Mouse (Mus musculus) kidney, postnatal 4 days (tissue): Measurements from ENCODE around the gene Gm9046.
"Not testable (repeated sequence)": the region's sequence is repeated elsewhere in the genome, so short reads cannot be mapped to it uniquely, and the experiment has no call there.

ENCODE experiments used
- DNase-seq, 2 experiments: peaks; one replicate each; pipeline ENCODE4 v3.0.0; 2021; ENCODE audit warnings: mixed read lengths in 2 of 2

Gene Gm9046

GRCm38 (mm10) chr10:118343155-118343554 is at the start of gene Gm9046:
TSS of gene Gm9046 (minus strand) at chr10:118343255.
- not testable (repeated sequence) for DNase-seq

GRCm38 (mm10) chr10:118370443-118370842 is 27.4 kb upstream of the Gm9046 start:
- DNase-seq = peak; percentile 86 to 89

DNA sequence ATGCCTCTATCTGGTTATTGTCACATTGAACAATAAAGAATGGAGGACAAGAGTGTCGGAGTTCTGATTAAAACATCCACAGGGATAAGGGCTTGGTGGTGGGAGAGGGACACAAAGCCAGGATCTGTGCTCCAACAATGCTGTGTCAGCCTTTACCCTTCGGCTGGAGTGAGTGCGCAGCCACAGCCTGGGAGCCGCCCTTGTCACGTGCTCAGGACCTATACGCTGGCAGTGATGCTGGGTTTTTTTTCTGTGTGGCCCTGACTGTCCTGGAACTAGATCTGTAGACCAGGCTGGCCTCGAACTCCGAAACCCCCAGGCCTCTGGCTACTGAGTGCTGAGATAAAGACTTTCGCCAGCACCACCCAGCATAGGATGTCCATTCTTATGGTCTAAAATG is 26.5 kb upstream of the Gm9046 start:
- DNase-seq = no peak

GRCm38 (mm10) chr10:118354005-118354404 is 10.9 kb upstream of the Gm9046 start, which contains the start of gene Gm9049:
TSS of gene Gm9049 (minus strand) at chr10:118354105.
- DNase-seq = not testable (repeated sequence)

- DNase-seq = not testable (repeated sequence)
Observed at GRCm38 (mm10) chr10:118348579-118348978, 5.5 kb upstream of the Gm9046 start, which contains the start of gene Gm9048. TSS of gene Gm9048 (minus strand) at chr10:118348679.

DNA sequence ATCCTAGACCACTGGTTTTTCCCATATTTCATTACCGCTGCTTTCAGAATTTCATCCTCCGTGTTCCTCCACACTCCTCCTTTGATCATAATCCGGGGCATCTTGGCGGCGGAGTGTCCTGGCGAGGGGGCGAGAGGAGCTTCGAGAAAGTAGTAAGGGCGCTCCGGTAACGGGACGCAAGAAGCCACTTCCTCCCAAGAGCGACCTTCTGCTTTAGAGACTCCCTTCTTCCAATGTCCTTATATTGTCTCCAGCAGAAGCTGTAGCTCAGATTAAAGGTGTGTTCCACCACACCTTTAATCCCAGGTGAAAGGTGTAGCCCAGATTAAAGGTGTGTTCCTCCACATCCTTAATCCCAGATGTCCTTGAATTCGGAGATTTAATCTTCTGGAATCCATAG is 5.3 kb downstream of the Gm9046 start, which contains the start of gene Gm9045:
Gm9045 (minus strand) TSS at position 101 of the 400 bp plus-strand sequence.
- not testable (repeated sequence) for DNase-seq

DNA sequence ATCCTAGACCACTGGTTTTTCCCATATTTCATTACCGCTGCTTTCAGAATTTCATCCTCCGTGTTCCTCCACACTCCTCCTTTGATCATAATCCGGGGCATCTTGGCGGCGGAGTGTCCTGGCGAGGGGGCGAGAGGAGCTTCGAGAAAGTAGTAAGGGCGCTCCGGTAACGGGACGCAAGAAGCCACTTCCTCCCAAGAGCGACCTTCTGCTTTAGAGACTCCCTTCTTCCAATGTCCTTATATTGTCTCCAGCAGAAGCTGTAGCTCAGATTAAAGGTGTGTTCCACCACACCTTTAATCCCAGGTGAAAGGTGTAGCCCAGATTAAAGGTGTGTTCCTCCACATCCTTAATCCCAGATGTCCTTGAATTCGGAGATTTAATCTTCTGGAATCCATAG is 10.7 kb downstream of the Gm9046 start, which contains the start of gene Gm9044:
Gm9044 (minus strand) TSS at position 101 of the 400 bp plus-strand sequence.
- not testable (repeated sequence) for DNase-seq

- DNase-seq = not testable (repeated sequence)
Observed at GRCm38 (mm10) chr10:118326869-118327268, 16.2 kb downstream of the Gm9046 start, which contains the start of gene Gm9040. TSS of gene Gm9040 (minus strand) at chr10:118326969.

GRCm38 (mm10) chr10:118319024-118319423 is 24.0 kb downstream of the Gm9046 start:
- DNase-seq = no peak

GRCm38 (mm10) chr10:118302133-118302532 is 40.9 kb downstream of the Gm9046 start:
- not testable (repeated sequence) for DNase-seq

- no peak for DNase-seq
Observed at GRCm38 (mm10) chr10:118294938-118295337, 48.1 kb downstream of the Gm9046 start, which contains the start of gene Iltifb. TSS of gene Iltifb (minus strand) at chr10:118295038.
